Mouse (Mus musculus) C2C12 (cell line): ENCODE data around the gene Rplp2.

Experiments
- CTCF ChIP-seq: IDR thresholded peaks from one replicate; pipeline ENCODE4 v1.5.1; 2011; ENCODE audit not compliant: control insufficient read depth, insufficient read depth, insufficient read length
- MAX ChIP-seq: IDR thresholded peaks from one replicate; pipeline ENCODE4 v1.6.1; 2011; ENCODE audit warnings: mild to moderate bottlenecking, control low read depth
- MYOD1 ChIP-seq: IDR thresholded peaks from one replicate; pipeline ENCODE4 v1.6.1; 2011; ENCODE audit warnings: low read depth; ENCODE audit not compliant: control insufficient read depth, insufficient read length
- USF1 ChIP-seq: IDR thresholded peaks from one replicate; pipeline ENCODE4 v1.6.1; 2011; ENCODE audit warnings: low read depth, mild to moderate bottlenecking, control low read depth, moderate library complexity

GRCm38 (mm10) chr7:141466607-141467148 is 19.5 kb downstream of the Rplp2 start:
- no peak for TF ChIP-seq CTCF
- no peak for TF ChIP-seq MAX
- TF ChIP-seq USF1 = no peak
- no peak for TF ChIP-seq MYOD1
